Mouse (Mus musculus): ENCODE results near the gene Tmem183a. TPM values are rescaled to one million over a fixed set of nuclear protein-coding genes. Genes with fewer than 3 reads are reported as not detected.

Gene Tmem183a
- total and polyA plus RNA-seq, 3 experiments: 41.5 to 73.6 (median 61.1) TPM

- dilution Hi-C loops (cut with MboI; ENCODE audit: extremely low pct_ligation_motif_present, extremely low pct_unique_long_range_greater_than_20kb, low sequenced_read_pairs): no loop called here
- Histone ChIP-seq H3K9ac (ENCODE audit: insufficient read depth, low read depth) (no peak overlapping the region), H3K9me3 (replicated peaks; ENCODE audit: low read length) (no peaks in the 10 kb centered on the region), H3K27me3 (replicated peaks) (no peaks in the 10 kb centered on the region), H3K36me3 (replicated peaks in 1 of 2; ENCODE audit: control insufficient read depth in 1 of 2, insufficient read depth in 1 of 2, low read length in 1 of 2) (no peaks in the 10 kb centered on the region), H3K79me2 (replicated peaks; ENCODE audit: control insufficient read depth, extremely low read depth, insufficient read depth, poor library complexity, severe bottlenecking) (no peaks in the 10 kb centered on the region), H3K27ac (ENCODE audit: insufficient read depth, low read depth) (no peak overlapping the region), H3K4me1 (ENCODE audit: control insufficient read depth in 1 of 2, insufficient read depth in 2 of 2) (peaks cover 23 to 52% of the 10 kb centered on the region in 2 experiments), H3K4me3 (replicated peaks in 1 of 3; ENCODE audit: low read depth in 2 of 3, low read length in 2 of 3, poor library complexity in 1 of 3) (no peak overlapping the region), H3K4me2 (ENCODE audit: insufficient read depth, low read depth, poor library complexity, severe bottlenecking) (no peak overlapping the region)
- in situ Hi-C loops (cut with MboI; ENCODE audit: low pct_ligation_motif_present, low pct_unique_long_range_greater_than_20kb, low sequenced_read_pairs): no loop called here
- DNase-seq (ENCODE audit: extremely low read depth): no peak
- no peak for TF ChIP-seq SMC3 (IDR thresholded peaks at IDR 0.05; ENCODE audit: low read depth, low read length)
- no peak for TF ChIP-seq RCOR1 (conservative IDR thresholded peaks at IDR 0.05; ENCODE audit: low read depth, low read length)
- no peak for TF ChIP-seq CTCF (conservative IDR thresholded peaks at IDR 0.05 in 1 of 2, IDR thresholded peaks at IDR 0.05 in 1 of 2; ENCODE audit: low read depth in 2 of 2, low read length in 2 of 2)
- TF ChIP-seq MXI1 (IDR thresholded peaks at IDR 0.05; ENCODE audit: low read depth, low read length): no peak
- TF ChIP-seq GABPA (IDR thresholded peaks at IDR 0.05; ENCODE audit: insufficient replicate concordance, low read depth, low read length): no peak
- no peak for TF ChIP-seq IRF4 (IDR thresholded peaks at IDR 0.05; ENCODE audit: low read depth, low read length)
- TF ChIP-seq HCFC1 (IDR thresholded peaks at IDR 0.05; ENCODE audit: low read depth, low read length): no peak
- TF ChIP-seq TBP (conservative IDR thresholded peaks at IDR 0.05; ENCODE audit: low read depth, low read length): no peak
- no peak for TF ChIP-seq MAFK (IDR thresholded peaks at IDR 0.05; ENCODE audit: insufficient replicate concordance, low read length)
- TF ChIP-seq E2F4 (IDR thresholded peaks at IDR 0.05; ENCODE audit: insufficient replicate concordance, low read depth, low read length): no peak
- no peak for TF ChIP-seq MAZ (IDR thresholded peaks at IDR 0.05; ENCODE audit: low read depth, low read length)
- no peak for TF ChIP-seq ZC3H11A (IDR thresholded peaks at IDR 0.05; ENCODE audit: low read depth, low read length)
- no peak for TF ChIP-seq NRF1 (IDR thresholded peaks at IDR 0.05; ENCODE audit: low read depth, low read length)
- no peak for TF ChIP-seq JUN (IDR thresholded peaks at IDR 0.05; ENCODE audit: insufficient read depth, low read depth, low read length)
- no peak for TF ChIP-seq POLR2AphosphoS2 (IDR thresholded peaks at IDR 0.05; ENCODE audit: low read depth, low read length)
- TF ChIP-seq JUND (conservative IDR thresholded peaks at IDR 0.05; ENCODE audit: low read depth, low read length): no peak
- no peak for TF ChIP-seq ELF1 (IDR thresholded peaks at IDR 0.05; ENCODE audit: low read depth, low read length)
- TF ChIP-seq PAX5 (IDR thresholded peaks at IDR 0.05; ENCODE audit: low read length): no peak
- TF ChIP-seq ZMIZ1 (IDR thresholded peaks at IDR 0.05; ENCODE audit: low read depth, low read length): no peak
- no peak for TF ChIP-seq KAT2A (IDR thresholded peaks at IDR 0.05; ENCODE audit: insufficient replicate concordance, low read length)
Observed at GRCm38 (mm10) chr1:134335924-134336810, 25.6 kb downstream of the Tmem183a start.

Measured in CH12.LX (cell line).